Mouse (Mus musculus): Measurements from ENCODE around the gene Tmem201. TPM values are rescaled to one million over a fixed set of nuclear protein-coding genes. Genes with fewer than 3 reads are reported as not detected.

Gene Tmem201
- polyA plus RNA-seq, 1 experiment from 2014 or later, result 24.0 TPM

GRCm38 (mm10) chr4:149742011-149742530 is 4.2 kb upstream of the Tmem201 start:
- 0 out of 2 replicates have a peak, but pooled peaks cover 3% of the 10 kb centered on the region for H3K36me3 ChIP-seq
- H3K4me3 ChIP-seq (replicated peaks), result no peak overlapping the region
- no peaks in the 10 kb centered on the region for H3K9me3 ChIP-seq
- no peak overlapping the region for H3K4me2 ChIP-seq
- H3K4me1 ChIP-seq, result peaks cover 2% of the 10 kb centered on the region
- H3K9ac ChIP-seq, result no peak overlapping the region
- H3K27me3 ChIP-seq (replicated peaks), result no peaks in the 10 kb centered on the region
- no peak overlapping the region for H3K27ac ChIP-seq
- ATAC-seq (ENCODE audit: insufficient read depth, low FRiP score, low read depth), result no peak
- 91% methylated on average over 14 of the region's 14 CpGs for WGBS

GRCm38 (mm10) chr4:149740301-149740700 is 2.5 kb upstream of the Tmem201 start:
- Histone ChIP-seq H3K4me2 (no peak overlapping the region), H3K27ac (no peak overlapping the region), H3K9ac (no peak overlapping the region), H3K9me3 (no peaks in the 10 kb centered on the region), H3K4me3 (replicated peaks) (no peak overlapping the region), H3K4me1 (peaks cover 20% of the 10 kb centered on the region), H3K36me3 (no peaks in the 10 kb centered on the region), H3K27me3 (replicated peaks) (no peaks in the 10 kb centered on the region)
- no peak for ATAC-seq (ENCODE audit: insufficient read depth, low FRiP score, low read depth)
- WGBS, result 85% methylated on average over 7 of the region's 7 CpGs

- no peak overlapping the region for H3K4me2 ChIP-seq
- WGBS, result 68% methylated on average over 5 of the region's 5 CpGs
- no peak for ATAC-seq (ENCODE audit: insufficient read depth, low FRiP score, low read depth)
- H3K27me3 ChIP-seq (replicated peaks), result no peaks in the 10 kb centered on the region
- no peak overlapping the region for H3K9ac ChIP-seq
- no peaks in the 10 kb centered on the region for H3K36me3 ChIP-seq
- peaks cover 24% of the 10 kb centered on the region for H3K4me1 ChIP-seq
- no peak overlapping the region for H3K27ac ChIP-seq
- no peaks in the 10 kb centered on the region for H3K9me3 ChIP-seq
- H3K4me3 ChIP-seq (replicated peaks), result no peak overlapping the region
These were observed 1.6 kb upstream of the Tmem201 start for GRCm38 (mm10) chr4:149739478-149739877.

- Histone ChIP-seq H3K4me3 (replicated peaks) (peak overlapping the region; percentile 87), H3K36me3 (no peaks in the 10 kb centered on the region), H3K27ac (peak overlapping the region; percentile 82; the same call in 1 of the 2 replicates), H3K4me2 (peak overlapping the region; percentile 91), H3K27me3 (replicated peaks) (no peaks in the 10 kb centered on the region), H3K9me3 (no peaks in the 10 kb centered on the region), H3K4me1 (peaks cover 45% of the 10 kb centered on the region), H3K9ac (peak overlapping the region; percentile 80; the same call in 1 of the 2 replicates)
- no peak for ATAC-seq (ENCODE audit: insufficient read depth, low FRiP score, low read depth)
- 30% methylated on average over 4 of the region's 4 CpGs for WGBS
These were observed 1.3 kb downstream of the Tmem201 start for GRCm38 (mm10) chr4:149736581-149736980.

GRCm38 (mm10) chr4:149735624-149736250 is 2.1 kb downstream of the Tmem201 start:
- Histone ChIP-seq H3K27me3 (replicated peaks) (no peaks in the 10 kb centered on the region), H3K4me1 (peaks cover 45% of the 10 kb centered on the region), H3K9ac (no peak overlapping the region), H3K27ac (no peak overlapping the region), H3K4me2 (peak overlapping the region; percentile 91; the same call in 1 of the 2 replicates), H3K9me3 (no peaks in the 10 kb centered on the region), H3K4me3 (replicated peaks) (no peak overlapping the region), H3K36me3 (no peaks in the 10 kb centered on the region)
- ATAC-seq (ENCODE audit: insufficient read depth, low FRiP score, low read depth), result no peak
- 69% methylated on average over 5 of the region's 5 CpGs for WGBS

GRCm38 (mm10) chr4:149734730-149735475 is 2.9 kb downstream of the Tmem201 start:
- Histone ChIP-seq H3K4me2 (no peak overlapping the region), H3K27ac (no peak overlapping the region), H3K9ac (no peak overlapping the region), H3K4me1 (peaks cover 45% of the 10 kb centered on the region), H3K4me3 (replicated peaks) (no peak overlapping the region), H3K27me3 (replicated peaks) (no peaks in the 10 kb centered on the region), H3K36me3 (no peaks in the 10 kb centered on the region), H3K9me3 (no peaks in the 10 kb centered on the region)
- no peak for ATAC-seq (ENCODE audit: insufficient read depth, low FRiP score, low read depth)
- WGBS, result 71% methylated on average over 10 of the region's 10 CpGs

GRCm38 (mm10) chr4:149734246-149734645 is 3.6 kb downstream of the Tmem201 start:
- 83% methylated on average over 6 of the region's 6 CpGs for WGBS
- H3K27ac ChIP-seq, result no peak overlapping the region

GRCm38 (mm10) chr4:149733748-149734147 is 4.1 kb downstream of the Tmem201 start:
- H3K9me3 ChIP-seq, result no peaks in the 10 kb centered on the region
- H3K9ac ChIP-seq, result no peak overlapping the region
- H3K4me1 ChIP-seq, result peaks cover 45% of the 10 kb centered on the region
- H3K27ac ChIP-seq, result no peak overlapping the region; the same call in 1 of the 2 replicates
- WGBS, result 63% methylated on average over 6 of the region's 6 CpGs
- peaks cover 9% of the 10 kb centered on the region for H3K36me3 ChIP-seq
- 0 out of 2 replicates have a peak overlapping the region, but pooled peaks have one; percentile 2 for H3K4me2 ChIP-seq
- H3K27me3 ChIP-seq (replicated peaks), result no peaks in the 10 kb centered on the region
- no peak for ATAC-seq (ENCODE audit: insufficient read depth, low FRiP score, low read depth)
- H3K4me3 ChIP-seq (replicated peaks), result no peak overlapping the region

More at GRCm38 (mm10) chr4:149734246-149734645, 3.6 kb downstream of the Tmem201 start:
- Histone ChIP-seq H3K4me3 (replicated peaks) (no peak overlapping the region), H3K9me3 (no peaks in the 10 kb centered on the region), H3K36me3 (peaks cover 5% of the 10 kb centered on the region), H3K9ac (no peak overlapping the region), H3K4me2 (no peak overlapping the region), H3K27me3 (replicated peaks) (no peaks in the 10 kb centered on the region), H3K4me1 (peaks cover 45% of the 10 kb centered on the region)
- ATAC-seq (ENCODE audit: insufficient read depth, low FRiP score, low read depth), result no peak

- H3K27me3 ChIP-seq (replicated peaks), result no peaks in the 10 kb centered on the region
- H3K4me1 ChIP-seq, result peaks cover 45% of the 10 kb centered on the region
- H3K36me3 ChIP-seq, result peaks cover 13% of the 10 kb centered on the region
- H3K9me3 ChIP-seq, result no peaks in the 10 kb centered on the region
- WGBS, result 57% methylated on average over 10 of the region's 10 CpGs
- no peak overlapping the region for H3K9ac ChIP-seq
- no peak for ATAC-seq (ENCODE audit: insufficient read depth, low FRiP score, low read depth)
- H3K4me3 ChIP-seq (replicated peaks), result no peak overlapping the region
- no peak overlapping the region for H3K4me2 ChIP-seq
- no peak overlapping the region for H3K27ac ChIP-seq
These were observed 5.0 kb downstream of the Tmem201 start for GRCm38 (mm10) chr4:149732800-149733199.

GRCm38 (mm10) chr4:149732313-149732712 is 5.5 kb downstream of the Tmem201 start:
- no peak overlapping the region for H3K4me2 ChIP-seq
- no peak overlapping the region for H3K9ac ChIP-seq
- H3K27me3 ChIP-seq (replicated peaks), result no peaks in the 10 kb centered on the region
- H3K4me1 ChIP-seq, result peaks cover 45% of the 10 kb centered on the region
- WGBS, result 82% methylated on average over 3 of the region's 3 CpGs
- no peak overlapping the region for H3K27ac ChIP-seq
- peaks cover 18% of the 10 kb centered on the region for H3K36me3 ChIP-seq
- ATAC-seq (ENCODE audit: insufficient read depth, low FRiP score, low read depth), result no peak
- no peaks in the 10 kb centered on the region for H3K9me3 ChIP-seq
- no peak overlapping the region for H3K4me3 ChIP-seq (replicated peaks)

GRCm38 (mm10) chr4:149730827-149731226 is 7.0 kb downstream of the Tmem201 start:
- Histone ChIP-seq H3K4me3 (replicated peaks) (no peak overlapping the region), H3K9ac (no peak overlapping the region), H3K4me2 (no peak overlapping the region), H3K27ac (no peak overlapping the region), H3K36me3 (peaks cover 30% of the 10 kb centered on the region), H3K27me3 (replicated peaks) (no peaks in the 10 kb centered on the region), H3K9me3 (no peaks in the 10 kb centered on the region), H3K4me1 (peaks cover 30% of the 10 kb centered on the region)
- no peak for ATAC-seq (ENCODE audit: insufficient read depth, low FRiP score, low read depth)
- WGBS, result 60% methylated on average over 7 of the region's 7 CpGs

GRCm38 (mm10) chr4:149728810-149729209 is 9.0 kb downstream of the Tmem201 start:
- WGBS, result 72% methylated on average over 8 of the region's 8 CpGs
- Histone ChIP-seq H3K27ac (no peak overlapping the region), H3K4me2 (no peak overlapping the region; the same call in 1 of the 2 replicates), H3K9me3 (no peaks in the 10 kb centered on the region), H3K9ac (no peak overlapping the region), H3K27me3 (replicated peaks) (no peaks in the 10 kb centered on the region), H3K4me1 (peaks cover 14% of the 10 kb centered on the region), H3K36me3 (peaks cover 34% of the 10 kb centered on the region), H3K4me3 (replicated peaks) (no peak overlapping the region)
- no peak for ATAC-seq (ENCODE audit: insufficient read depth, low FRiP score, low read depth)
